ENCODE assay signal across 7 mouse cellular contexts in genomic region chr9:52048650-52049081, GRCm38 (mm10). TPM values are rescaled to one million over a fixed set of nuclear protein-coding genes. Genes with fewer than 3 reads are reported as not detected.
A peak's percentile ranks its signal among the peaks of the same experiment; 100 is the strongest.
DNase-seq lines count a peak whose midpoint lies in the region; ATAC-seq and TF ChIP-seq lines count a peak whose summit lies in the region.

No protein-coding gene starts in this region.

- no peaks in the 10 kb centered on the region for H3K9me3 ChIP-seq in forebrain, embryonic 13.5 days (replicated peaks)
- H3K9me3 ChIP-seq in megakaryocyte, embryonic 14.5 days = no peaks in the 10 kb centered on the region

- TF ChIP-seq CTCF in Patski (IDR thresholded peaks at IDR 0.05) = no peak
- TF ChIP-seq CTCF in small intestine, adult 2 months (IDR thresholded peaks at IDR 0.05; ENCODE audit: extremely low read depth, insufficient read length, insufficient replicate concordance, low read depth, low read length) = no peak

- no peaks in the 10 kb centered on the region for H3K27me3 ChIP-seq in Patski
- no peaks in the 10 kb centered on the region for H3K27me3 ChIP-seq in forebrain, embryonic 13.5 days
- H3K27me3 ChIP-seq in megakaryocyte, embryonic 14.5 days (replicated peaks) = no peaks in the 10 kb centered on the region
- H3K27me3 ChIP-seq in small intestine, adult 2 months (ENCODE audit: control insufficient read depth, insufficient read depth, low read length) = peaks cover 27% of the 10 kb centered on the region

- intact Hi-C loops in heart, postnatal 10 days (cut with DNase I) = loop anchor here (5.0 kb wide), 3 partner anchors 49 to 119 kb away; partner anchors contain the start of gene Zc3h12c

- H3K4me2 ChIP-seq in forebrain, embryonic 13.5 days = peak overlapping the region; percentile 57

- no peak for DNase-seq in Patski (ENCODE audit: low read depth, low spot score)
- peak; percentile 30 for DNase-seq in c-Kit-positive CD71-positive TER-119-positive erythroid progenitor cells, embryonic 14.5 days (ENCODE audit: low spot score)
- peak; percentile 76 for DNase-seq in heart, postnatal 10 days
- peak; percentile 18 to 59 for DNase-seq in layer of hippocampus, postnatal 14 days (ENCODE audit: low spot score in 2 of 2)

- no peaks in the 10 kb centered on the region for H3K36me3 ChIP-seq in forebrain, embryonic 13.5 days (ENCODE audit: poor library complexity, severe bottlenecking)
- H3K36me3 ChIP-seq in megakaryocyte, embryonic 14.5 days (replicated peaks; ENCODE audit: low read length) = no peaks in the 10 kb centered on the region
- H3K36me3 ChIP-seq in small intestine, adult 2 months (ENCODE audit: control insufficient read depth, insufficient read depth, low read length) = no peaks in the 10 kb centered on the region

- in situ Hi-C loops in Patski (cut with MboI; ENCODE audit: low pct_unique_long_range_greater_than_20kb) = no loop called here

- TF ChIP-seq POLR2A in small intestine, adult 2 months (IDR thresholded peaks at IDR 0.05; ENCODE audit: low read depth, low read length) = no peak

- WGBS in forebrain, embryonic 13.5 days = under 1% methylated on average over 56 of the region's 60 CpGs
- WGBS in small intestine, adult 2 months = 1% methylated on average over 60 of the region's 60 CpGs

- H3K4me1 ChIP-seq in forebrain, embryonic 13.5 days = peaks cover 27% of the 10 kb centered on the region
- peaks cover 30% of the 10 kb centered on the region for H3K4me1 ChIP-seq in megakaryocyte, embryonic 14.5 days
- no peaks in the 10 kb centered on the region for H3K4me1 ChIP-seq in small intestine, adult 2 months (ENCODE audit: control insufficient read depth, insufficient read depth, insufficient read length, low read length)

- peak overlapping the region; percentile 97 for H3K9ac ChIP-seq in forebrain, embryonic 13.5 days

- peak overlapping the region; percentile 98 for H3K27ac ChIP-seq in forebrain, embryonic 13.5 days
- peak overlapping the region; percentile 44 for H3K27ac ChIP-seq in small intestine, adult 2 months (ENCODE audit: insufficient read depth, low read depth, low read length)

- POLR2A ChIA-PET in Patski (lab: Charles Lee) = no interaction called here

- H3K4me3 ChIP-seq in forebrain, embryonic 13.5 days = peak overlapping the region; percentile 96
- H3K4me3 ChIP-seq in megakaryocyte, embryonic 14.5 days (replicated peaks) = peak overlapping the region; percentile 95
- H3K4me3 ChIP-seq in small intestine, adult 2 months (ENCODE audit: low read depth, low read length) = peak overlapping the region; percentile 66

- peak; percentile 28 for ATAC-seq in Patski
- peak; percentile 67 for ATAC-seq in forebrain, embryonic 13.5 days

- CTCF ChIA-PET in Patski (lab: Charles Lee) = interaction anchor here (1.0 kb wide), 1 partner anchor 72 kb away, joined by 3 read pairs; no protein-coding TSS in a partner anchor

RNA-seq across cellular contexts. Expression of gene Rdx, which starts 1.7 kb away (rescaled TPM):
- 96.6 TPM for polyA plus RNA-seq in Patski (2021)
- 137 and 148 TPM in 2 replicates for polyA plus RNA-seq in forebrain, embryonic 13.5 days (2015; fragmentation: Nextera tagmentation; extraction: Ambion mirVana)
- 100 to 1,000 TPM; 110 to 120 TPM for total RNA-seq in heart, postnatal 10 days (2021)
- total RNA-seq in layer of hippocampus, postnatal 14 days (2021) = 10 to 100 TPM; 59.7 to 67.2 TPM
- 3.5 and 13.4 TPM in 2 replicates for polyA plus RNA-seq in megakaryocyte, embryonic 14.5 days (2012; ENCODE audit: insufficient read depth, low replicate concordance)
- 0.96 and 1.4 TPM in 2 replicates for polyA plus RNA-seq in small intestine, adult 2 months (2012; rRNA removed)
